Mouse (Mus musculus): ENCODE data around the gene Ttc38.

Ttc38 gene

GRCm38 (mm10) chr15:85893871-85894270 is 61.8 kb downstream of the Ttc38 start:
- no peak for DNase-seq (ENCODE audit: low read depth, low spot score)

GRCm38 (mm10) chr15:85896284-85896683 is 64.2 kb downstream of the Ttc38 start:
- peak; percentile 30 for DNase-seq (ENCODE audit: low read depth, low spot score)

GRCm38 (mm10) chr15:85897113-85897512 is 65.0 kb downstream of the Ttc38 start:
- no peak for DNase-seq (ENCODE audit: low read depth, low spot score)

GRCm38 (mm10) chr15:85899396-85899795 is 67.3 kb downstream of the Ttc38 start:
- no peak for DNase-seq (ENCODE audit: low read depth, low spot score)

- DNase-seq (ENCODE audit: low read depth, low spot score), result no peak
These were observed 68.2 kb downstream of the Ttc38 start for GRCm38 (mm10) chr15:85900318-85900717.

GRCm38 (mm10) chr15:85900801-85901200 is 68.7 kb downstream of the Ttc38 start:
- no peak for DNase-seq (ENCODE audit: low read depth, low spot score)

- no peak for DNase-seq (ENCODE audit: low read depth, low spot score)
These were observed 70.4 kb downstream of the Ttc38 start for GRCm38 (mm10) chr15:85902505-85902904.

GRCm38 (mm10) chr15:85903826-85904225 is 71.7 kb downstream of the Ttc38 start:
- DNase-seq (ENCODE audit: low read depth, low spot score), result no peak

All from c-Kit-negative CD71-positive TER-119-positive erythroid progenitor cells, embryonic 14.5 days (primary cell).